Mouse (Mus musculus) midbrain, embryonic 16.5 days (tissue): ENCODE measurements around the gene Bnip3. TPM values are rescaled to one million over a fixed set of nuclear protein-coding genes. Genes with fewer than 3 reads are reported as not detected.

Experiments
- ATAC-seq: fragments of 200-750 bp; cut with Nextera tagmentation; 2 replicates; pipeline ENCODE4 v1.8.0; 2017; ENCODE audit warnings: moderate TSS enrichment
- H3K27ac ChIP-seq: fragments of 300-500 bp; sonication (generic); 2 replicates; pipeline ENCODE4 v1.5.1; 2014; ENCODE audit warnings: mild to moderate bottlenecking, low read length, mixed read lengths
- H3K27me3 ChIP-seq: fragments of 300-500 bp; sonication (generic); 2 replicates; pipeline ENCODE4 v1.6.1; 2014; ENCODE audit warnings: low read depth, low read length, mixed read lengths; ENCODE audit not compliant: control insufficient read depth, insufficient read depth
- H3K36me3 ChIP-seq: fragments of 300-500 bp; sonication (generic); 2 replicates; pipeline ENCODE4 v1.6.1; 2014; ENCODE audit warnings: mild to moderate bottlenecking, low read length, moderate library complexity, mixed read lengths; ENCODE audit not compliant: control insufficient read depth, insufficient read depth
- H3K4me1 ChIP-seq: fragments of 300-500 bp; sonication (generic); 2 replicates; pipeline ENCODE4 v1.6.1; 2014; ENCODE audit warnings: mild to moderate bottlenecking, low read length, mixed read lengths; ENCODE audit not compliant: control insufficient read depth, insufficient read depth
- H3K4me2 ChIP-seq: fragments of 300-500 bp; sonication (generic); 2 replicates; pipeline ENCODE4 v1.6.1; 2014; ENCODE audit warnings: mild to moderate bottlenecking, low read length, mixed read lengths
- H3K4me3 ChIP-seq: fragments of 300-500 bp; sonication (generic); 2 replicates; pipeline ENCODE4 v1.5.1; 2014; ENCODE audit warnings: low read depth, mild to moderate bottlenecking, low read length, moderate library complexity, mixed read lengths
- H3K9ac ChIP-seq: fragments of 300-500 bp; sonication (generic); 2 replicates; pipeline ENCODE4 v1.6.1; 2014; ENCODE audit warnings: low read depth, low read length, mixed read lengths
- H3K9me3 ChIP-seq: fragments of 300-500 bp; sonication (generic); replicated peaks from 2 replicates; pipeline ENCODE4 v1.6.1; 2014; ENCODE audit warnings: mild to moderate bottlenecking, low read length, mixed read lengths; ENCODE audit not compliant: control insufficient read depth, poor library complexity, severe bottlenecking
- WGBS: fragments of 180-500 bp; shearing (Covaris S2); extraction: QIAGEN DNeasy Blood & Tissue Kit; methylation state at CpG from one replicate; pipeline ENCODE4 v1.1.7; 2014; 5-methylcytosine and 5-hydroxymethylcytosine counted together
- polyA plus RNA-seq: library from polyadenylated mRNA; unstranded; fragments of >200 nt; fragmentation: Nextera tagmentation; extraction: Ambion mirVana; gene quantifications from 2 replicates; pipeline ENCODE4 v1.2.1, GENCODE M21; 2015

Gene Bnip3
- polyA plus RNA-seq, 1 experiment from 2014 or later, result 113 TPM

DNA sequence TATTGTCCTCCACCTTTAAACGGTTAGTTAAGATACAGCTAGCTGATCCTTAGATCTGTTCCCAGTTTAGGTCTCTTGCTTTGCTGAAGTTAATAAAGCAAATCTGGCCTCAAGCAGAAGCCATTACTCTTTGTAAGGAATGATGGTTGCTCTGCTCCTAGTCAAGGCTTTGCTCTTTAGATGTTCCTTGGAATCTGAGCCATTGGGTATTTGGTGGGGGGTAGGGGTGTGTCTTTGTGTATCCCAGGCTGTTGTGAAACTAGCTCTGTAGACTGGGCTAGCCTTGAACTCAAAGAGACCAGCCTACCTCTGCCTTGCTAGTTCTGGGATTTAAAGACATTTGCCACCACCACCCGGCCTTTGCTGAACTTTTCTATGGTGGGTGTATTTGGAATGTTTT, 55.1 kb downstream of the Bnip3 start:
- Histone ChIP-seq H3K9me3 (no peaks in the 10 kb centered on the region), H3K27me3 (no peaks in the 10 kb centered on the region), H3K4me3 (no peak overlapping the region), H3K4me1 (peaks cover 13% of the 10 kb centered on the region), H3K36me3 (peaks cover 6% of the 10 kb centered on the region), H3K4me2 (no peak overlapping the region), H3K9ac (no peak overlapping the region), H3K27ac (no peak overlapping the region)
- 95% methylated on average over 2 of the region's 2 CpGs for WGBS
- no peak for ATAC-seq

DNA sequence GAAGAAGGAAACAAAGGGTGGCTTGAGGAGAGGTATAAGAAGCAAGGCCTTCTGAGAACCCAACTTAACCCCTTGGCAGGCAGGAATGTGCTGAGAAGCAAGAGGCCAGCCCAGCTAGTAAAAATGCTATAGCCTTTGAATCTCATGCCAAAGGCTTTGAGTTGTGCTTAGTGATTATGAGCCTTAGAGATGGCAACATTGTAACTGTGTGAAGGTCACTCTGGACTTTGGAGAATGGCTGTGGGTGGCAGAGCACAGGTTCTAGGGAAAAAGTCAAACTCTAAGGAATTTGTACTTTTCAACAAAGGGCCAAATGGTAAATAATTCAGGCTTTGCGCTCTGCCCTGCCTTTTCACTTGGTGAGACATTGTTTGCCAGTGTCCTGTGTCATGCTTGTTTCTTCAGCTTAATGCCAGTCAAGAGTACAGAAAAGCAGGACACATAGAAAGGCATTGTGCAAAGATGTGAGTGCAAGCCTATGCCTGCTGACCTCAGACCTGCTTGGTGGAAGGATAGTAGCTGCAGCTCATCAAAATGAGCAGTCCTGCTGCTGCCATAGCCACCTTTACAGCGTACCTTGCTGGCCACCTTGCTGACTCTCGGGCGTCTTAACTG, 55.8 kb downstream of the Bnip3 start:
- Histone ChIP-seq H3K9me3 (no peaks in the 10 kb centered on the region), H3K4me1 (peaks cover 18% of the 10 kb centered on the region), H3K36me3 (peaks cover 6% of the 10 kb centered on the region), H3K4me3 (no peak overlapping the region), H3K4me2 (no peak overlapping the region), H3K27me3 (no peaks in the 10 kb centered on the region), H3K27ac (no peak overlapping the region), H3K9ac (no peak overlapping the region)
- WGBS, result 95% methylated on average over 4 of the region's 4 CpGs
- ATAC-seq, result no peak

- Histone ChIP-seq H3K27ac (no peak overlapping the region), H3K36me3 (peaks cover 6% of the 10 kb centered on the region)
Observed at GRCm38 (mm10) chr7:138850083-138850482, 59.2 kb downstream of the Bnip3 start.

GRCm38 (mm10) chr7:138848028-138848920, 61.0 kb downstream of the Bnip3 start:
- ATAC-seq, result no peak
- peak overlapping the region; percentile 76 for H3K4me2 ChIP-seq
- peaks cover 4% of the 10 kb centered on the region for H3K36me3 ChIP-seq
- 0 out of 2 replicates have a peak overlapping the region, but pooled peaks have one; percentile 16 for H3K9ac ChIP-seq
- no peak overlapping the region for H3K27ac ChIP-seq
- H3K4me3 ChIP-seq, result peak overlapping the region; percentile 93; the same call in 1 of the 2 replicates
- H3K9me3 ChIP-seq, result no peaks in the 10 kb centered on the region
- H3K27me3 ChIP-seq, result no peaks in the 10 kb centered on the region
- 80% methylated on average over 7 of the region's 7 CpGs for WGBS
- peaks cover 52% of the 10 kb centered on the region for H3K4me1 ChIP-seq

More at GRCm38 (mm10) chr7:138850083-138850482, 59.2 kb downstream of the Bnip3 start:
- Histone ChIP-seq H3K4me2 (no peak overlapping the region), H3K9ac (no peak overlapping the region), H3K4me3 (no peak overlapping the region), H3K9me3 (no peaks in the 10 kb centered on the region), H3K4me1 (peaks cover 34% of the 10 kb centered on the region), H3K27me3 (no peaks in the 10 kb centered on the region)
- ATAC-seq, result no peak

DNA sequence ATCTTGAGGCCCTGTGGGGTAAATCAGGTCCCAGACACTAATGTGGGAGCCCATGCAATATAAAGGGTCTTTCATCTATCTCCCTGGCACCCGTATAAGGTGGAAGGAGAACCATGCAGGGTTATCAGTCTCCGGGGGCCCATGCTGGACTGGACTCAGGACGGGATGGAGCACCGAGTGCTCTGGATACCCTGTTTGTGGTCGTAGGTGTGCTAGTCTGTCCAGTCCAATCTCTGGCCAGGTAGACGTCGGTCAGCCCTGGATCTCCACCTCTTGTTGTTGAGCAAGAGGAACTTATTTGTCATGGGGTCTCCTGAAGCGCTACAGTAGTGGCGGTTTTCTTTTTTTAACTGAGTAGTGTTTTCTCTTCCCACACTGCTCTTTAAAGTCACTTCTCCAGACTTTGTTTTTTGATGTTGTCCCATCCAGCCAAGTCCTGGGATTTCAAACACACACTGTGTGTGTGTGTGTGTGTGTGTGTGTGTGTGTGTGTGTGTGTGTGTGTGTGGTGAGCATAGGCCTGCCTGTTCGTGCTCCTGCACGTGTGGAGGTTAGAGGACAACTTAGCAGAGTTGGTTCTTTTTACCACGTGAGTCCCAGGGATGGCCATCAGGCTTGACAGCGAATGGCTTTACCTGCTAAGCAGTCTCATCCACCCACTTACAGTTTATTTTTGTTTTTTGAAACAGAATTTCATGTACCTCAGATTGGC, 61.8 kb downstream of the Bnip3 start:
- peaks cover 52% of the 10 kb centered on the region for H3K4me1 ChIP-seq
- no peaks in the 10 kb centered on the region for H3K9me3 ChIP-seq
- H3K27me3 ChIP-seq, result no peaks in the 10 kb centered on the region
- no peaks in the 10 kb centered on the region for H3K36me3 ChIP-seq
- ATAC-seq, result no peak
- peak overlapping the region; percentile 93 for H3K4me3 ChIP-seq
- H3K9ac ChIP-seq, result peak overlapping the region; percentile 97
- WGBS, result 37% methylated on average over 13 of the region's 13 CpGs
- H3K4me2 ChIP-seq, result peak overlapping the region; percentile 76
- H3K27ac ChIP-seq, result peak overlapping the region; percentile 90; the same call in 1 of the 2 replicates

- Histone ChIP-seq H3K4me2 (peak overlapping the region; percentile 76), H3K27ac (peak overlapping the region; percentile 90), H3K36me3 (no peaks in the 10 kb centered on the region), H3K9ac (peak overlapping the region; percentile 97), H3K4me3 (peak overlapping the region; percentile 93), H3K4me1 (peaks cover 52% of the 10 kb centered on the region), H3K27me3 (no peaks in the 10 kb centered on the region), H3K9me3 (no peaks in the 10 kb centered on the region)
- peak; percentile 80 for ATAC-seq
- under 1% methylated on average over 51 of the region's 61 CpGs for WGBS
Observed at GRCm38 (mm10) chr7:138846502-138846991, 62.8 kb downstream of the Bnip3 start.

- under 1% methylated on average over 49 of the region's 51 CpGs for WGBS
- Histone ChIP-seq H3K27ac (peak within 1 kb of the TSS; percentile 90), H3K9me3 (no peaks in the 10 kb centered on the region), H3K36me3 (no peaks in the 10 kb centered on the region), H3K27me3 (no peaks in the 10 kb centered on the region), H3K4me3 (peak within 1 kb of the TSS; percentile 93), H3K9ac (peak within 1 kb of the TSS; percentile 97), H3K4me2 (peak within 1 kb of the TSS; percentile 76), H3K4me1 (peaks cover 51% of the 10 kb centered on the region)
- ATAC-seq, result peak; percentile 91
Observed at GRCm38 (mm10) chr7:138845544-138846391, 63.6 kb downstream of the Bnip3 start, which contains the start of the genes Ppp2r2d and Mapk1ip1. Gene Ppp2r2d, plus strand, starts transcription at chr7:138846079. Gene Mapk1ip1, minus strand, starts transcription at chr7:138846273.

- 46% methylated on average over 8 of the region's 8 CpGs for WGBS
- Histone ChIP-seq H3K9ac (peak overlapping the region; percentile 97; the same call in 1 of the 2 replicates), H3K4me2 (peak overlapping the region; percentile 47), H3K4me1 (peaks cover 50% of the 10 kb centered on the region), H3K27ac (peak overlapping the region; percentile 90), H3K36me3 (no peaks in the 10 kb centered on the region), H3K9me3 (no peaks in the 10 kb centered on the region), H3K4me3 (peak overlapping the region; percentile 93), H3K27me3 (no peaks in the 10 kb centered on the region)
- ATAC-seq, result no peak
Observed at GRCm38 (mm10) chr7:138845111-138845510, 64.2 kb downstream of the Bnip3 start.
